Mouse (Mus musculus) megakaryocyte-erythroid progenitor cell, adult 5 weeks (primary cell): ENCODE measurements around the gene Pcna. TPM values are rescaled to one million over a fixed set of nuclear protein-coding genes. Genes with fewer than 3 reads are reported as not detected.

Experiments used
- polyA plus RNA-seq: library from polyadenylated mRNA; stranded (reverse); fragments of >175 nt; gene quantifications from 2 replicates; pipeline ENCODE4 v1.2.3, GENCODE M21; 2012

Gene Pcna
- polyA plus RNA-seq, result 50.7 and 50.9 TPM in 2 replicates

DNA sequence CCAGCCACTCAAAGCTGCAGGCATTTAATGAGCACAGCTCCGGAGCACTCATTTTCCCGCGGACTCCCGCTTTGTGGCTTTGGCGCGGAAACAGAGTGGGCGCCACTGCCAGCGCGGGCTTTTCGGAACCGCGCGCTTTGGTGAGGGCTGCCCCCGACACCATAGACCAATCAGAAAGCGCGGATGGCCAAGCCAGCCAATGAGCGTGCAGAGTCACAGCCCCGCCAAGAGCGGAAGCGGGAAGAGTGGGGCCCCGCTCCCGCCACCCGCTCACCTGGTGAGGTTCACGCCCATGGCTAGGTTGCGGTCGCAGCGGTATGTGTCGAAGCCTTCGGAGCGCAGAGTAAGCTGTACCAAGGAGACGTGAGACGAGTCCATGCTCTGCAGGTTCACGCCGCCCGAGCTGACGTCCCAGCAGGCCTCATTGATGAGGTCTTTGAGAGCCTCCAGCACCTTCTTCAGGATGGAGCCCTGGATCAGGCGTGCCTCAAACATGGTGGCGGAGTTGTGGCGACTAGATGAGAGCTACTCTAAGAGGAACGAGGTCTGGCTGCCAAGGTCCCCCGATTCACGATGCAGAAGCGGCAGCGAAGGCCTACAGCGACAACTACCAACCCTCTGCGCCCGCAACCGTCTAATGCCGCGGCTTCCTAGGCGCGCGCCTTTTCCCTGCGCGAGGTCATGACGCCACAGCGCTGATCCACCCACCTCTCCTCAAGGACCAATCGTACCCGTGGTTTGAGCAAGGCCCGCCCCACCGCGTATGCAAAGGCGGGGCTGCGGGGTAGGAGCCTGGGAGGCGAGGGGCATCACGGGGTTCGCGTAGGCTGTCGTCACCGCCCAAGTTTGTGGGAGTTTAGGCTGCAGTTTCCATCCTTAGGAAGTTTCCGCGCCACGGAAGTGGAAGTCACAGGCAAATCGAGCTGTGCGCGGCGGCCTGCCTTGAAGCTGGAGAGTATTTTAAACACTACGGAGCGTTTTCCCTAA, at the start of gene Pcna:
TSS of gene Pcna (minus strand) at position 773 of the 987 bp plus-strand sequence.

DNA sequence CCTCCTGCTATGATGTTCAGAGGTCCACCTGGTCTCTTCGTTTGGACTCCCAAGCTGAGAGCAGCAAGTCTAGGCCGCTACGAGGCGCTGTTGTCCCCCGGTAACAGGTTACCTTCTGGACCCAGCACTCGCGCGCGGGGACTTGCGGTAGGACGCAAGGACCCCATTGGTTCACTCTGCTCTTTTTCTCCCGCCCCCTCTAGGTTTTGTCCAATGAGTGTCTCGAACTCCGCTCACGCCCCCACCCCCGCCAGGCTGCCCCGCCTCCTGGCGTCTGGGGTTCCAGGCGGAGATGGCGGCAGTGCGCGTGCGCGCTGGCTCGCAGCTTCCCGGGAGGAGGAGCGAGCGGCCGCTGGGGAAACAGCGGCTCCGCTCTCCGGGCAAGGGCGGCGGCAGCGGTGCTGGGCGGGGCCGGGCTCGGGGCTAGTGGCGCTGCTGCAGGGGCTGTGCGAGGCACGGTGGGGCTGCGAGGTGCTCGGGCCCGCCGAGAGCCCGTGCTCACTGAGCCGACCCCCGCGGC, 9.8 kb upstream of the Pcna start, which contains the start of gene Cds2:
TSS of gene Cds2 (plus strand) at position 270 of the 520 bp plus-strand sequence.

DNA sequence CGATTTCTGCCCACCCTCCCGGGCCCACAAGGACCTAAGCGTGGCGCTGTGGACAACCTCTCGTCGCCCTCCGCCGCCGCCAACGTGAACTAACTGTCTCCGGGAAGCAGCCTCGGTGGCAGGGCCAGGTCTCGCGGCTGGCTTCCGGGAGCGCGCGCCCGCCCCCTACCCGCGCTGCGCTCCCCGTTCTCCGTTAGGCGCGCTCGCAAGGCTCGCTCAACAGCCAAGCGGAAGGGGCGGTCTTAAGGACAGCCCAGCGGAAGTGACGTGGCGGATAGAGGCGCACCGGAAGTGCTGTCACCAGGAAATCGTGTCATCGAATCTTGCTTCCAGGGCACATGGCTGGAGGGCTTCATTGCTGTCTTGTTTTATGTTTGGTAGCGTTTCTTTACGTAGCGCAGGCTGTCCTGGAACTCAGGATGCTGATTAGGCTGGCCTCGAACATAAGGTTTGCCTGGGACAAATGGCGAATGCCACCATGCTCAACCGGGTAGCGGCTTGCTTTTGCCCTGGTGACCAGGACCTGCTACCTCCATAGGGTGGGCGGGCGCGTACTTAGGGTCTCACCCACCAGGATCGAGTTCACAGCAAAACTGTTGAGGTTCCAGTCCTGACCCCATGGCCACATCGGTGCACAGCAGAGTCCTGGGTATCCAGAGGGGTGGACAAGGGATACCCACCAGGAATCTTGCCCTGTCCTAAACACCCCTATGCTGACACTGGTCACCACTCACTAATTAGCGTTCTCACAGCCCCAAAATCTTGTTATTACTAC, 5.4 kb downstream of the Pcna start, which contains the start of gene Tmem230:
TSS of gene Tmem230 (minus strand) at position 269 of the 775 bp plus-strand sequence.

Other genes with a start within 250 kb of the Pcna start
- 27.7 and 31.0 TPM in 2 replicates for gene Rassf2, start 223.1 kb downstream of the Pcna start, polyA plus RNA-seq
- gene Slc23a2, start 108.2 kb downstream of the Pcna start, polyA plus RNA-seq, result 2.5 and 4.8 TPM in 2 replicates
- gene Tmem230, start 5.5 kb downstream of the Pcna start, polyA plus RNA-seq, result 19.2 and 29.8 TPM in 2 replicates
- 5.0 and 10.4 TPM in 2 replicates for gene Cds2, start 9.8 kb upstream of the Pcna start, polyA plus RNA-seq
- 0.04 TPM in 1 of 2 replicates, not detected in the other for gene Prokr2, start 132.1 kb upstream of the Pcna start, polyA plus RNA-seq